Mouse (Mus musculus) kidney, postnatal 36 days (tissue): ENCODE measurements around the gene Gm13306.
"Not testable (repeated sequence)": the region's sequence is repeated elsewhere in the genome, so short reads cannot be mapped to it uniquely, and the experiment has no call there.

Experiments used
- DNase-seq, 2 experiments: peaks; one replicate each; pipeline ENCODE4 v3.0.0; 2021 to 2022; ENCODE audit warnings: mixed read lengths in 2 of 2

The Gm13306 gene

GRCm38 (mm10) chr4:42153136-42153535 is at the start of gene Gm13306:
Gm13306 (plus strand) TSS chr4:42153436.
- not testable (repeated sequence) for DNase-seq

DNA sequence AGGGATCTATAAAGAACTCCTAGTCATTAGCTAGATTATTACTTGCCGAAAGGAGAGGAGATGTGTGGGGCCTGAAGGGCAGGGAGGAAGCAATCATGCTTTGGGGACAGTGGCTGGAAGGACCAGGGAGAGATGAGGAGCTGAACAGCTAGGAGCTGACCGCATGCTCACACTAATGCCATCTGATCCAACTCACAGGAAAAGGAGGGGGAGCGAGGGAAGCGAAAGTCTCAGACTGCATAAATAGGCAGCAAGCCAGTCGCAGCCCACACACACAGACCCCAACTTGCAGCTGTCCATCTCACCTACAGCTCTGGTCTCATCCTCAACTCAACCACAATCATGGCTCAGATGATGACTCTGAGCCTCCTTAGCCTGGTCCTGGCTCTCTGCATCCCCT is 38.7 kb upstream of the Gm13306 start, which contains the start of gene Gm13304:
Gene Gm13304 (plus strand): TSS at position 301 of the 400 bp plus-strand sequence.
- not testable (repeated sequence) for DNase-seq

DNA sequence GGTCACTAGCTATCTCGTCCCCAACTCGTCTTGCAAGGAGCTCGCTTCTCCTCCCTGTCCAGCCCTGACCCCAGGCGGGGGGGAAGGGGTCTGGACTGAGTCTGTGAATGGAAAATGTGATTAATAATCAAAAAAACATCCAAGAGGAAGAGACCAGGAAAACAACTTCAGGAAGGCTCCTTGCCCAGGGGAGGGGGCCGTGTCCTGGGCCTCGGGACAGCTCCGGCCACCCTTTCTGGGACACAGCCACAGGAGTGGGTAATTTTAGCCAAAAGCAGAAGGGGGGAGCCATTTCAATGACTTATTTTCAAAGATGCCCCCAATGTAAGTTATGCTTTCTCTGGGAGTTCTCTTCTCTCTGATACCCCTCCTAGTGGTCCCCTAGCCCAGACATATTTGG is 15.3 kb downstream of the Gm13306 start, which contains the start of gene Gm13305:
Gene Gm13305 (minus strand): TSS at position 101 of the 400 bp plus-strand sequence.
- DNase-seq, result not testable (repeated sequence)

- not testable (repeated sequence) for DNase-seq
Measured at GRCm38 (mm10) chr4:42178243-42178642, 25.0 kb downstream of the Gm13306 start.

DNA sequence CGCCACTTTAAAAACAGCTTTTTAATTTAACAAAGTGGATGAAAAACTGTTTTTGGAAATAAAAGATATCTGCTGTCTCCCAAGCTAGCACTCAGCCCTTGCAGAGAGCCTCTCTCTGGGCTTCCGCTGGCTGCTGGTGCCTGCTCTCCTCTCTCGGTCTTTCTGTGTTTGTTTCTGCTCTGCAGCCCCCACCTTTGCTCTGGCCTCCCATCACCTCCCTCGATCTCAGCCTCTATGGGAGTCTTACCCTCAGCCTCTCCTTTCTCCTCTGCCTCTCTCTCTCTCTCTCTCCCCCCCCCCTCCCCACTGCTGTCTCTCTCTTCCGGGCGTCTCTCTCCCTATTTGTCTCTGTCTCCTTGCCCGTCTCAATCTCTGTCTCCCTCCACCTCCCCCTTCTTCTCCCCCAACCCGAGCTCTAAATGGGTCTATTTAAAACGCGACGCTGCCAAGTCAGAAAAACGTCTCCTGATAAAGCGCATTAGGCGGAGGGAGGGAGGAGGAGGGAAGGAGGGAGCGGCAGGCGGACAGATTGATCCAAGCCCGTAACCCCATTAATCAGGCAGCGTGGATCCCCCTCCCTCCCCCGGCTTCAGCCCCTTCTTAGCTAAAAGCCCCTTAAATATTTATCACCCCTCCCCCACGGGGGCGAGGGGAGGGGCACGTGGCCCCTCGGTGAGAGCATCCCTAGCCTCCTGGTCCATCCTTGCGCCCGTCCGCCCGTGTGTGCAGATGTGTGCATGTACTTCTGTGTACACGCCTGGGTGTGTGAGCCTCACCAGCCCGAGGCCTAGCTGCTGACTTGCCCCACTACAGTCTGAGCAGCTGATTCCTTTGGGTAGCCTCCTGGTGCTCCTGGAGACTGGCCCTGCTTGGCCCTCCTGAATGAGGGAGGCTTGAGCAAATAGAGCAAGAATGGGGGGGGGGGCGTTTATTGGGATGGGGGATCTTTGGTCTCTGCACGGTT is 30.3 kb downstream of the Gm13306 start:
- not testable (repeated sequence) for DNase-seq

DNA sequence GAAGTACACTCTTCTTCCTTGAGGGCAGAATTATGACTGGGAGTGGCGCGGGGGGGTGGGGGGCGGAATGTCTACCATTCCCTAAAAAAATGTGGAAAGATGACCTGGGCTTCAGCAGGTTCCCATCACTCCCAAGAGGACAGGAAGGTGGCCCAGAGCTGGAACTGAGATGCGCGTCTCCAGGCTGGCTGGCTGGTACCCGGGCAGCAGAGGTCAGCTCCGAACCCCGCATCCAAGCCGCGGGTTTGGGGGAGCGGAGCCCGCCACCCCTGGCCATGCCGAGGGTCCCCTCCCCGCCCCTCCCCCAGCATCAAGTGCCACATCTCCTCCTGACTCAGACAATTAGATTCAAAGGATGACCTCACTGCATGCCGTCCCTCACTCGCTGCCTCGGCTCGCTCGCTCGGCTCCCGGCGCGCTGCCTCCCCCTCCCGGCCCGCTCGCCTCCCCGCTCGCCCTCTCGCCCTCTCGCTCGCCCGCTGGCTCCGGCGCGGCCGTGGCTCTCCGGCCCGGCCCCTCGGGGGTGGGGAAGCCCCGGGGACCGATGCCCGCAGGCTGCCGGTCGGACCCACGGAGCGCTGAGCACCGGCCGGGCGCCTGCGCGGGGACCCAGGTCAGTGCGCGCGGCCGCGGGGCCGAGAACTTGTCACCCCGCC is 31.2 kb downstream of the Gm13306 start:
- DNase-seq, result not testable (repeated sequence)

DNA sequence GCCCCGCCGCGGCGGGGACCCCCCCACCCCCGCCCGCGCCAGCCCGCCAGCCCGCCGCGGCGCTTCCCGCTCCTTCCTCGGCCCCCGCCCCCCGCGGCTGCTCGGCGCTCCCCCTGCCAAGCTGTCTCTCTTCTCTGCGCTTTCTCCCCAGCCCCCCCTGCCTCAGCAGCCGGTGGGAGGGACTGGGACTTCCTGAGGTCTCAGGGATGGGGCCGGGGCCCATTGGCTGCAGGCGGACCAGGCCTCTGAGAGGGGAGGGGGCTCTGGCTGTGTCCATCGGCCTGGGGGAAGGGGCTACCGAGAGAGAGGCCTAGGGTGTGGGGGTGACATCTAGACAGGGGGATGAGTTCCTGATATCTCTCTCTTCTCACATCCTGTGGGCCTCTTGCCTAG is 31.7 kb downstream of the Gm13306 start:
- not testable (repeated sequence) for DNase-seq
